Mouse (Mus musculus) embryonic fibroblast, embryonic 13.5 days (primary cell): Measurements from ENCODE around the gene Catsper4.

Experiments used
- CTCF ChIP-seq: IDR thresholded peaks from 2 replicates; pipeline ENCODE4 v1.5.1; 2011; ENCODE audit warnings: mild to moderate bottlenecking, control low read depth, low read length, moderate library complexity, borderline replicate concordance; ENCODE audit not compliant: insufficient read depth
- POLR2A ChIP-seq: IDR thresholded peaks from 2 replicates; pipeline ENCODE4 v1.6.1; 2011; ENCODE audit warnings: low read depth, mild to moderate bottlenecking, control low read depth, low read length, moderate library complexity

DNA sequence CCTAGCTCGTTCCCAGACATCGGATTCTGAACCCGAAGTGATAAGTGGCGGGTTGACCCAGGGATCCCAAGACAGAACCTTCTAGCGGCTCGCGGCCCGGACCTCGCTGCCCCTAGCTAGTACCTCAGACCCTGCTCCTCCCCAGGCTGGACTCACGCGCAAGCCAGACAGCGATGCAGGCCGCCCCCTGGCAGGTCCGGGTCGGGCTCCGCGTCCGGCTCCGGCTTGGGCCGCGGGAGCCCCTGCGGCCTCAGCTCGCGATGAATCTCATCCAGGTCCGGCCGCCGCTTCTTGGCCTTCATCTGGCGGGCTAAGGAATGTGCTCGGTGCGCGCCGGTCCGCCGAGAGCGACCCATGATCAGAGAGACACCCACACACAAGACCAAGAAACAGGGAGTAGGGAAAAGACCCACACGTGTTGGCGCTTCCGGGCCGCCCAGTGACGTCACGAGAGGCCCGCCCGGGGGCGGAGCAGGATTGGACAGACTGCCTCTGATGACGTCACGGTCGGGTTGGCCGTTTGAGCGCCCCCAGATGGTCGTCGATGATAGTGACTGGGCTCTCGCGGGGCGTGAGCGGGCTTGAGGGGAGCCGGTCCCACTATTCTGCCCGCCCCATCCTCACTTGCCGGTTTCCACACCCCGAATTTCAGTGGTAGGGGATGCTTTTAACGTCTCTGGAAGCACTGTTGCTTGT, 18.1 kb upstream of the Catsper4 start, which contains the start of gene Zfp593:
- TF ChIP-seq CTCF, result peak; percentile 71
- TF ChIP-seq POLR2A, result peak; percentile 81
